Mouse (Mus musculus) E14TG2a.4 (cell line): ENCODE results near the gene Nup214.

Experiments used
- CTCF ChIP-seq: conservative IDR thresholded peaks from 2 replicates; pipeline ENCODE4 v1.5.1; 2014; ENCODE audit warnings: low read length
- NANOG ChIP-seq: IDR thresholded peaks from 2 replicates; pipeline ENCODE4 v1.6.1; 2014; ENCODE audit warnings: borderline replicate concordance, low read length, mixed read lengths

- TF ChIP-seq CTCF (no peak), NANOG (no peak)
These were observed 110.1 kb downstream of the Nup214 start, which contains the start of gene Fam78a for GRCm38 (mm10) chr2:32084111-32084871.
